Mouse (Mus musculus): Measurements from ENCODE around the gene Zfp386.
A peak's percentile ranks its signal among the peaks of the same experiment; 100 is the strongest.
"Not testable (repeated sequence)": the region's sequence is repeated elsewhere in the genome, so short reads cannot be mapped to it uniquely, and the experiment has no call there.

The Zfp386 gene

DNA sequence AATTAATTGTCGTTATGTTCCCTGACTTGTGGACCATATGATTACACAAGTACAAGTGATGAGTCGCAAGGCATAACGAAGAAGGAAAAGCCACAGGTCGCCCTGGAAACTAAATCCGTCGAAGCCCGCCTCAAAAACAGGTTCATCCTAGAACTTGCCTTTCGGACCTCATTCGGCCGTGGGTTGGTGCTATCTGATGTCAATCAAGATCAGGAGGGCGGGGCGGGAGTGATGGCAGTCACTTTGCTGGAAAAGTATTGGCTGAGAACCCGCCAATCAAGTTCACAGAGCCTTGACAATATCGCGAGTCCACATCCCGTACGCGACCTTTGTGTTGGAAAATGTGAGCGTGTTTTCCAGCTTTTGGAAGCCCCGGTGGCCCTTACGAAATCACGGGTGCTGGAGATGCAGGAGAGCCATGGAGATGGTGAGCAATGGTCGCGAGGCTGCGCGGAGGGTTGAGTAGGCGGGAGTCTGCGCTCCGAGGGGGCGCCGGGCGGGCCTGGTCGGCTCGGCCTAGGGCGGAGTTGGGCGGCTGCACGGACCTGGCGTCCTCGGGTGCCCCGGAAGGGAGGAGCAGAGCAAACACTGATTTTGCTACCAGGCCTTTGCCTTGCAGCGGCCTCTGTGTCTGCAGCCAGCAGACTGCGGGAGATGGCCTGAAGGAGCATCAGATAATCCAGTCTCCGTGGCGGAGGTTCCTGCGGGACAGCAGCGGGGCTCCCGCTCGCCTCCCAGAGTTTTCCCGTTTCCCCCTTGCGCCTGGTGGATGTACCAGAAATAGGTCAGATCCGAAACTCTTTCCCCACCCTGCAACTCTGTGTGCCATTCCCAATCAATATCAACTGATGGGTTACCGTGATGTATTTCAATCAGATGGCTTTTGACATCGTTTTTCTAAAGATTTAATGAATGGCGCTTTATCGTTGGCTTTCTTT lies at the start of gene Zfp386:
Gene Zfp386, plus strand, starts transcription at position 285 of the 938 bp plus-strand sequence.
- DNase-seq (ENCODE audit: low spot score) = peak; percentile 99

GRCm38 (mm10) chr12:115999784-116000183 lies 47.7 kb upstream of the Zfp386 start:
- not testable (repeated sequence) for DNase-seq (ENCODE audit: low spot score)

- not testable (repeated sequence) for DNase-seq (ENCODE audit: low spot score)
Measured at GRCm38 (mm10) chr12:116002946-116003345, 44.6 kb upstream of the Zfp386 start.

DNA sequence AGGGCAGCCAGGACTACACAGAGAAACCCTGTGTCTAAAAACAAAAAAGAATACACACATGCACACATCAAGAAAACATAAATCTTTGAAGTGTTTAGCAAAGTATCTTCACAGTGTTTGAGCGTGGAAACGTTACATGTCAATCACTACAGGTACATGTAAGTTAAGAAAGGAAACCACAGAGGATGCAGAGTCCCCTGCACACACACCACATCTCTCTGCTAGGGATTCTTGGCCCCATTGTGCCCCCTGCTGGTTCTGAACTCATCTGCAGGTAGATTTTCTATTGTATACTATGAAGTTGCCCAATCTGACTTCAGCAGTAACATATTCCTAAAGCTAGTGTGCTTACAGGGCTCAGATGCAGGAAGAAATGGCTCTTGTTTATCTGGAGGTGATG lies 36.7 kb upstream of the Zfp386 start:
- no peak for DNase-seq (ENCODE audit: low spot score)

- peak; percentile 76 for DNase-seq (ENCODE audit: low spot score)
Measured at GRCm38 (mm10) chr12:116028095-116028494, 19.4 kb upstream of the Zfp386 start.

- no peak for DNase-seq (ENCODE audit: low spot score)
Measured at GRCm38 (mm10) chr12:116035346-116035745, 12.2 kb upstream of the Zfp386 start.

- DNase-seq (ENCODE audit: low spot score) = no peak
Measured at GRCm38 (mm10) chr12:116044785-116045184, 2.7 kb upstream of the Zfp386 start.

- DNase-seq (ENCODE audit: low spot score) = no peak
Measured at GRCm38 (mm10) chr12:116048766-116049165, 1.2 kb downstream of the Zfp386 start.

- no peak for DNase-seq (ENCODE audit: low spot score)
Measured at GRCm38 (mm10) chr12:116049236-116049635, 1.7 kb downstream of the Zfp386 start.

- peak; percentile 45 for DNase-seq (ENCODE audit: low spot score)
Measured at GRCm38 (mm10) chr12:116049701-116050100, 2.2 kb downstream of the Zfp386 start.

GRCm38 (mm10) chr12:116054342-116054741 lies 6.8 kb downstream of the Zfp386 start:
- no peak for DNase-seq (ENCODE audit: low spot score)

DNA sequence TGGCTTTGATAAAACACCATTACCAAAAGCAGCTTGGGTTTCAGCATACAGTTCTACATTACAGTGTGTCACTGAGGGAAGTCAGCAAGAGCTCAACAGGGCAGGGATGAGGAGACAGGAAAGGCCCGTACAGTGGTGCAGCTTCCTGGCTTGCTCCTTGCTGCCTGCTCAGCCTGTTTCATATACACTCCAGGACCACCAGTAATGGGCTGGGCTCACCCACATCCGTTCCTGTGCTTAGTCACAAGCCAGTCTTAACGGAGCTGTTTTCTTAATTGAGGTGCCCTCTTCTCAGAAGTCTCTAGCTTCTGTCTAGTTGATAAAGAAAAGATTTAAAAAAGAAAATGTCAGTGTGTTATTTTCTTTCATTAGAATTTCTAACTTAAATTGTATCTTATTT lies 8.6 kb downstream of the Zfp386 start:
- no peak for DNase-seq (ENCODE audit: low spot score)

- no peak for DNase-seq (ENCODE audit: low spot score)
Measured at GRCm38 (mm10) chr12:116061561-116062193, 14.2 kb downstream of the Zfp386 start.

- DNase-seq (ENCODE audit: low spot score) = no peak
Measured at GRCm38 (mm10) chr12:116062194-116062583, 14.7 kb downstream of the Zfp386 start.

DNA sequence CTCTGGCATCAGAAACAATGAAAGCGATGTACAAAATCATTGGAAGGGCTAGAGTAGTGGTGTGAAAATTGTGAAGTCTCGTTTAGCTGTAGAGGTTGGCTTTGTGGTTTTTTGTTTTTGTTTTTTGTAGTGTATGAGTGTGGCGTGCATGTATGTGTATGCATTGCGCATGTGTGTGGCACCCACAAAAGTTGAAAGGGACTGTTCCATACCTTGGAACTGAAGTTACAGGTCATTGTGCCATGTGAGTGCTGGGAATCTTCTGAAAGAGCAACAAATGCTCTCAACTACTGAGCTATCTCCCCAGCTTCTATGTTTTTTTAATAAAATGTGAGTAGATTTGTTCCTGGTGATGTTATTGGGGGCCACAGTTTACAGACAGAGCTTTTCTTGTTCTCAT lies 15.5 kb downstream of the Zfp386 start:
- DNase-seq (ENCODE audit: low spot score) = no peak

DNA sequence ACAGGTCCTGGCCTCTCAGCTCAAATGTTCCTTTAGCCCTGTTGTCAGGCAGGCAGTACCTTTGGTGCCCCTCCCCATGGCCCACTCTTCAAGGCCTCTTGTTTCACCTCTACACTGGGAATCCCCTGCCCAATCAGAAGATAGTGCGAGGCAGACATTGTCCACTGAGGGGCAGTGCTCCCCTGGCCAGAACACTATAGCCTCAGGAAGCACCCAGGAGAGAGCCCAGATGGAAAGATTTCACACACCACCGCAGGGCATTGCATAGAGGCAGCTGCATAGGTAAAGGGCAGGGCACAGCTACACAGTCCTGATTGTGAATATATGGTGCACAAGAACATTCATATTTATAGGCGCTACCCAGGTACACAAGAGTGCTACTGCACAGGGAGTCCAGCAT lies 23.5 kb downstream of the Zfp386 start:
- DNase-seq (ENCODE audit: low spot score) = peak; percentile 78

DNA sequence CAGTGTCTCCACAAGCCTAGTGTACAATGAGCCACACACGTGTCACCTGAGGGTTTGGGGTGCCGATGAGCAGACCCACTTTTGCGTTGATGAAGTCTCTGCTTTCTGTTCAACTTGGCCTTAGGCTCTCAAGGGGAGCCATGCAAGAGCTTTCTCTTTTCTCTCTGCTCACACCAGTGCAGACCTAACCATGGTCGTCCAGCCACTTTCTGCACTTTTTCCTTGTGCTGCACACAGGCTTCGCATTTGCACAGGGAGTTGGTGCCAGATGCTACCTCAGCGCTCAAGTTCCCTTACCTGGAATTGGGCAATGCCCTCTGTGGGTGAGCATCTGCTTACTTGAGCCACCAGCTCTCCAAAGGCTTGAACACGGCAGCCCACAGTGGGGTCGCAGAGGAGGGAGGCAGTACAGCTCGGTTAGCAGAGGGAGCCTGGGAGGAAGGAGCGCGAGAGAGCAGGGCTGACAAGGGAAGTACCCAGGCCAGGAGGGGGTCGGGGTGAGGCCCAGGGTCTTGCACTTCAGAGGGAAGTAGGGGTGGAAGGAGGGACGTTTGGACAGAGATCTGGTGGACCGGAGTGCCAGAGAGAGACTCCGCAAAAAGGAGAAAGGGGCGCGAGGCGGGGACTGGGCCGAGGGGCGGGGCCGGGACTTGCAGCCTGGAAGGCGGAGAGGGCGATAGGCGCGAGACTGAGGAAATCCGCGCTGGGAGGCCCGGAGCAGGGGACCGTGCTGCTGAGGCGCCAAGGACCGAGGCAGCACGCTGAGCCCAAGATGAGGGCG lies 29.7 kb downstream of the Zfp386 start, which contains the start of gene Vipr2:
Gene Vipr2, plus strand, starts transcription at position 653 of the 781 bp plus-strand sequence.
- DNase-seq (ENCODE audit: low spot score) = peak; percentile 78

DNA sequence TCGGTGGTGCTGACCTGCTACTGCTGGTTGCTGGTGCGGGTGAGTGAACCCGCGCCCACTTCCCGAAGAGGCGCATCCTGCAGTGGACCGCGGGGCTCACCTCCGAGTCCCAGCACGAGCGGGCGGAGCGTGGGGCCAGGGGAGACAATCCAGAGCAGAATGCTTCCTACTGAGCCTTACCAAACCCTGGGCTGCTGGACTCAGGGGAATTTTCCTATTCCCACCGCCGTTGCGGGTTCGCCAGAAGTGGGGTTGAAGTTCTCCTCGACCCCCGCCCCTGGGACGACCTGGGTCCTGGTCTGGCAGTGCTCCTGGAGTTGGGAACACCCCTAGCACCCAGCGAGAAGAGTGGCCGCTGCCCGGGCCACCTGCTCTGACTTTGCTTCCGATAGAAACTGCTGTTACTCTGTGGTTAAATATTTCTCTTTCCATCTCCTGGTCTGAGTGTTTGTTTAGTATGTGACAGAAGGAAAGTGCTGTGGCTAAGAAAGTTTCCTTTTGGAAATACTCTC lies 30.4 kb downstream of the Zfp386 start:
- DNase-seq (ENCODE audit: low spot score) = no peak

GRCm38 (mm10) chr12:116083125-116083524 lies 35.6 kb downstream of the Zfp386 start:
- DNase-seq (ENCODE audit: low spot score) = no peak

GRCm38 (mm10) chr12:116084294-116084693 lies 36.8 kb downstream of the Zfp386 start:
- no peak for DNase-seq (ENCODE audit: low spot score)

DNA sequence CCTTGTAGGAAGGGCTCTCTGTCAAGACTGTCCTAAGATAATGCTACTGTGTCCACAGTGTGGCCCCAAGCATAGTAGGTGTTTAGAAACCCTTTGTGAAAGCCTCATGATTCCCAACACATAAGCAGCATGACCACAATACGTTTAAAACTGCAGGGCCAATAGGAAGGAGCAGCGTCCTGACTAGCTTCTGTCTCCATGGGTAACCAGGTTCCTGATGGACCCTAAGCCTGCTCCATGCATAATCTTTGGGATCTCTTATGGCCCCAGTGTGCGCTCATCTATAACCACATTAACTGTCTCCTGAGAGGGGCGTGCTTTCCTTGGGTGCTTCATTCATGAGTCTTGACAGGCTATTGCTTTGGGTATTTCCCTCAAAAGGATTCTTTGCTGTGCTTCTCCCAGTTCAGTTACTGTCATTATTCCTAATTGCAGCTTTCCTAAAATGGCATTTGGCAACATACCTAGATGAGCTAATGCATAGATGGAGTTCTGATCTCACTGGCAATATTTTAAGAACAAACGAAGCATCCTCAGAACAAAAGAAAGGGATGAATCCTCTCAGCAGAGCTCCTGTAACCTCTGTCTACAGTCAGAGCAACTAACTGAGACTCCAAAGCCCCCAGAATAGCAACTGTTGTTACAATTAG lies 39.6 kb downstream of the Zfp386 start:
- no peak for DNase-seq (ENCODE audit: low spot score)

DNA sequence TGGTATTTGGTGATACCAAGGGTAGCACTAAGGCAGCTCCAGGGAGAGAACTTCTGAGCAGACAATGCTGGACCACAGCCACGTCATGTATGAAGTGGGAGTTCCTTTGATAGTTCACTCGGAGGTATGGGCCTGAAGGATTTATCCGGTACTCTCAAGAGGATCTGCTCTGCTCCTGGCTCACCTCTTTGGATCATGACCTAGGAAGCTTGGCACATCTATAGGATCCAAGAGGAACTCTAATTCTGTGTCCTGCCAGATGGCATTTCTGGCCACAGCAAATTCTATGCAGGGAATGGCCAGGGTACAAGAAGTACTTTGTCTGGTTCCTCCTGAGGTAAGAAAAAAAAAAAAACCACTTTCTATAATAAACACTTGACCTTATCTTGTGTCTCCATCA lies 42.3 kb downstream of the Zfp386 start:
- DNase-seq (ENCODE audit: low spot score) = no peak
